Mouse (Mus musculus) spleen, adult 2 months (tissue): ENCODE measurements around the gene B4galt5.

ENCODE experiments used
- CTCF ChIP-seq: fragments of 200-500 bp; IDR thresholded peaks from 2 replicates; pipeline ENCODE4 v1.5.1; 2011; ENCODE audit warnings: mild to moderate bottlenecking, inconsistent platforms; ENCODE audit not compliant: insufficient read depth, insufficient read length, insufficient replicate concordance; ENCODE audit errors: extremely low read depth
- POLR2A ChIP-seq: fragments of 200-500 bp; IDR thresholded peaks from 2 replicates; pipeline ENCODE4 v1.6.1; 2011; ENCODE audit warnings: low read depth, low read length, inconsistent platforms

DNA sequence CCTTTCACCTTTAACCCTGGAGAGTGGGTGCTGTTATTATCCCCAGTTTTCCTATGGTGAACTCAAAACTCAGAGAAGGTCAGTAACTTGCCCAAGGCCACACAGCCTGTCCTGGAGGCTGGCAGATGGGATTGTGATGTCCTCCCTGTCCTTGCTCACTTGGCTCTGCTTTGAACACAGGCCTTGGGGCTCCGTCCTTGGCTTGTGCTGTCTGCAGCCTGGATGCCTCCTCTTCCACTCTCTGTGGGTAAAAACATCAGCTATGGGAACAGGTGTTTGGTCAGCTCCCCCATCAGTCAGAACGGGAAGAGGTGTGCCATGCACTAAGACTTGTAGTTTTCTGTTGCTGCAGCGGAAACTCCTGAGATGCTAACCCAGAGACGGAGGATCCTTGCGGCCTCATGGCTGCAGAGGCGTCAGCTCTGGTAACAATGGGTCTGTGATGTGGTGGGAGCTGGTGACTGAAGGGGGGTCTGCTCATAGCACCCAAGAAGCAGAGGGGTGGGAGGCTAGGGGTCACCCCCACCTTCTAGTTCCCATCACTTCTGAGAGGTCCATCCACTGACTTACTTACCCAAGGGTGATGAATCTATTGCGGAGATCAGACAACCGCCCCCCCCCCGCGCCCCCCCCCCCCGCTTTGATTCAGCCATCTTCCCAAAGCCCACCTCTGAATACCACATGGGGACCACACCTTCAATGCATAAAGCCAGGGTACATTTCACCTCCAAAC lies 98.8 kb downstream of the B4galt5 start:
- TF ChIP-seq CTCF (no peak), POLR2A (no peak)
